Mouse (Mus musculus) heart, adult 2 months (tissue): ENCODE results near the gene Ryr1. TPM values are rescaled to one million over a fixed set of nuclear protein-coding genes. Genes with fewer than 3 reads are reported as not detected.
A peak's percentile ranks its signal among the peaks of the same experiment; 100 is the strongest.

Experiments used
- DNase-seq, 2 experiments: peaks; one replicate each; pipeline ENCODE4 v3.0.0; 2021
- H3K27ac ChIP-seq: fragments of 200-600 bp; 2 replicates; pipeline ENCODE4 v1.8.1; 2022
- H3K27me3 ChIP-seq: fragments of 200-500 bp; 2 replicates; pipeline ENCODE4 v1.6.1; 2012; ENCODE audit warnings: mild to moderate bottlenecking, low read length, inconsistent platforms, mixed read lengths; ENCODE audit not compliant: control insufficient read depth, insufficient read depth
- H3K36me3 ChIP-seq: fragments of 200-500 bp; 2 replicates; pipeline ENCODE4 v1.6.1; 2012; ENCODE audit warnings: low read length, inconsistent platforms; ENCODE audit not compliant: control insufficient read depth, insufficient read depth
- H3K4me1 ChIP-seq: fragments of 200-500 bp; 2 replicates; pipeline ENCODE4 v1.6.1; 2011; ENCODE audit warnings: low read length; ENCODE audit not compliant: control insufficient read depth, insufficient read depth
- H3K4me3 ChIP-seq: fragments of 200-600 bp; 2 replicates; pipeline ENCODE4 v1.8.1; 2022
- H3K79me2 ChIP-seq: fragments of 200-500 bp; replicated peaks from 2 replicates; pipeline ENCODE4 v1.6.1; 2012; ENCODE audit warnings: mild to moderate bottlenecking, inconsistent platforms, low read length, moderate library complexity, mixed read lengths; ENCODE audit not compliant: control insufficient read depth, insufficient read depth
- H3K9ac ChIP-seq: fragments of 200-500 bp; 2 replicates; pipeline ENCODE4 v1.6.1; 2012; ENCODE audit warnings: low read depth, mild to moderate bottlenecking, control low read depth, inconsistent platforms, low read length, mixed read lengths
- CTCF ChIP-seq: fragments of 200-600 bp; IDR thresholded peaks from 2 replicates; pipeline ENCODE4 v1.8.1; 2022; ENCODE audit warnings: antibody characterized with exemption, mild to moderate bottlenecking, moderate library complexity
- EP300 ChIP-seq: fragments of 200-500 bp; IDR thresholded peaks from 2 replicates; pipeline ENCODE4 v1.6.1; 2011; ENCODE audit warnings: low read depth, low read length, control low read depth; ENCODE audit not compliant: insufficient read depth
- POLR2A ChIP-seq: fragments of 200-500 bp; IDR thresholded peaks from 2 replicates; pipeline ENCODE4 v1.6.1; 2011; ENCODE audit warnings: mild to moderate bottlenecking, low read depth, low read length, control low read depth; ENCODE audit not compliant: insufficient read depth
- WGBS: fragments of 180-500 bp; shearing (Covaris S2); methylation state at CpG from one replicate; pipeline ENCODE4 v1.1.7; 2018; 5-methylcytosine and 5-hydroxymethylcytosine counted together
- intact Hi-C: fragments of 180-260 bp; cut with DNase I; formaldehyde crosslinking; loops from one replicate; pipeline ENCODE4 v1.15.1; 2025
- polyA plus RNA-seq: library from polyadenylated mRNA; depleted of rRNA; stranded (reverse); fragments of >200 nt; gene quantifications from 2 replicates; pipeline ENCODE4 v1.2.3, GENCODE M21; 2012
- total RNA-seq, 2 experiments: library from RNA; stranded (reverse); gene quantifications; 2 replicates each; pipeline ENCODE4 v1.2.3; 2021

The Ryr1 gene
- total and polyA plus RNA-seq, 3 experiments = under 0.01 to 0.18 (median 0.08) TPM

DNA sequence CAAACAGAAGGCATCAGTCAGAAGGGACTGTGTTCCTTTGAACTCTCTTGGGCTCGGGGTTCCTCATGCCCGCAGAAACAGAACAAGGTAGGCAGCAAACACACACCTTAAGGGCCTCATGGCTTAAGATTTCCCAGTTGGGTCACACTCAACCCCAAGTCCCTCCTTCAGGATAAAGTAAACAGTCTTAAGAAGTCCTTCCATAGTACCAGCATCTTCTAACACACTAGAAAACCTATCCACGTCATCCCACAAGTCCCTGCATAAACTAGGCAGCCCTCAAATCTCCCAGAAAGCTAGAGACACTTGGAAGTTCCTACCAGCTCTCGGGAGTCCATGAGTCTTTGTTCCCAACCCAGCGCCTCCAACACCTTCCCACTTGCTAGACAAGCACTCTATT is 37.3 kb upstream of the Ryr1 start:
- Histone ChIP-seq H3K4me3 (no peak overlapping the region), H3K36me3 (no peaks in the 10 kb centered on the region), H3K9ac (no peak overlapping the region), H3K27me3 (peaks cover 1% of the 10 kb centered on the region; the same call in 1 of the 2 replicates), H3K79me2 (no peaks in the 10 kb centered on the region), H3K27ac (no peak overlapping the region), H3K4me1 (no peaks in the 10 kb centered on the region)
- 82% methylated on average over 5 of the region's 5 CpGs for WGBS
- intact Hi-C loops = no loop called here
- DNase-seq = no peak
- TF ChIP-seq EP300 (no peak), POLR2A (no peak), CTCF (no peak)

DNA sequence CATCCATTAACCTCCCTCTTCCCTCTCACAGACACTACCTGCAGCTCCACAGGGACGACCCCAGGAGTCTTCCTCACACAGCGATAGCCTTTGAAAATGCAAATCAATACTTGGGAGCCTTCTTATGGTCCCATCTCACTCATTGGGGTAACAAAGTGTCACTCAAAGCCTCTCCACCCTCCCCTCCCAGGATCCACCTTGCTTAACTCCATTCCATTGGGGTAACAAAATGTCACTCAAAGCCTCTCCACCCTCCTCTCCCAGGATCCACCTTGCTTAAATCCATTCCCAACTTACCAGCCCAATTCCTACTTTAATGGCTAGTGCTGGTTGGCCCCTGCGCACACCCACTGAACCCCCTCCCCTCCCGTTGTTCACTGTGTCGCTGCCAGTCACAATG is 33.3 kb upstream of the Ryr1 start:
- WGBS = 7% methylated on average over 5 of the region's 5 CpGs
- no peaks in the 10 kb centered on the region for H3K36me3 ChIP-seq
- no peak overlapping the region for H3K9ac ChIP-seq
- peaks cover 2% of the 10 kb centered on the region; the same call in 1 of the 2 replicates for H3K4me1 ChIP-seq
- intact Hi-C loops = no loop called here
- H3K4me3 ChIP-seq = no peak overlapping the region
- peaks cover 1% of the 10 kb centered on the region; the same call in 1 of the 2 replicates for H3K27me3 ChIP-seq
- H3K79me2 ChIP-seq = no peaks in the 10 kb centered on the region
- H3K27ac ChIP-seq = no peak overlapping the region
- no peak for DNase-seq
- TF ChIP-seq EP300 (no peak), POLR2A (no peak), CTCF (no peak)

DNA sequence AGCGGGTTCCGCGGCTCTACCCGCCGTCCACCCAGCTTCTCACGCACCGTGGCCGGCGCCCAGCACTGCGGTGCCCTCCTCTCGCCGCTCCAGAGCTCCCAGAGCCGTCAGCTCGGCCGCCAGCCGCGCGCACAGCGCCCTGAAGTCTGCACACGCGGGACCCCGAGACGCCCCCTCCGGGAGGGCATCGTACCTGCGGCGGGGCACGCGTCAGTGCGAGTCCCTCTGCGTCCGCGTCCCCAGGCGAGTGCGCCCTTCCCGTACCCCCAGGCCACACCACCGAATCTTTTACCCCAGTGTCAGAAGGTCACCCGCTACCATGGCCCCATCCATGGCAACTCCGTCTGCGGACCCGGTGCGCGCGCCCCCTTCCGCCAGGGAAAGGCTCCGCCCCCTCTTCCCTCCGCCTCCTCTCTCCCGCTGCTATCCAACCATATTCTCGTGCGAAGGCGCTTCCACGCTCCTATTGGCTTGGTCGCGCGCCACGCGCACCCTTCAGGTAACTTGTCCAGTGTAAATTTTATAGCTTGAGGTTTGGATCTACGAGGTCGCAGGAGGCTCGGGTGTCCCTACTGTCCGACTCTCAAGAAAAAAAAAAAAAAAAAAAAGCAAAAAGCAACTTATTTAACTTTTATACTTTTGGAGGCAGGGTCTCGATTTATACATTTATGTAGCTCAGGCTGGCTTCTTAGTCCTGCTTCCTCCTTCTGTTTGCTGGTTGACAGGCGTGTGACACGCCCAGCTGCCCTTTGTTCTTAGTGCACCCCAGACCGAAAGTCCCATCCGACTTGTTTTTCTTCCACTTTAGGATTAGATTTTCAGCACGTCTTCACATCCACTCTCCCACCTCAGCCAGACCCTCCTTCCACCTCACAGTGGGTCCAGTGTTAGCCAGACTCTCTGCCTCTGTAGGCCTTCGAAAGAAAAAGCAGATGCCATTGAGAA is 31.1 kb upstream of the Ryr1 start, which contains the start of gene Fam98c:
Fam98c (minus strand) TSS at position 397 of the 945 bp plus-strand sequence.
- peak within 1 kb of the TSS; percentile 94 for H3K27ac ChIP-seq
- peak within 1 kb of the TSS; percentile 81 for H3K9ac ChIP-seq
- peak; percentile 88 for DNase-seq
- H3K4me3 ChIP-seq = peak within 1 kb of the TSS; percentile 97
- no peaks in the 10 kb centered on the region for H3K79me2 ChIP-seq
- peaks cover 2% of the 10 kb centered on the region; the same call in 1 of the 2 replicates for H3K4me1 ChIP-seq
- H3K36me3 ChIP-seq = no peaks in the 10 kb centered on the region
- H3K27me3 ChIP-seq = peaks cover 1% of the 10 kb centered on the region; the same call in 1 of the 2 replicates
- WGBS = 2% methylated on average over 68 of the region's 68 CpGs
- intact Hi-C loops = loop anchor here (2.0 kb wide), 1 partner anchor 15 kb away; the partner anchor contains the start of genes Ggn and Spred3
- peak; percentile 30; the same call in 1 of the 2 replicates for TF ChIP-seq POLR2A
- peak; percentile 50 for TF ChIP-seq CTCF
- no peak for TF ChIP-seq EP300

DNA sequence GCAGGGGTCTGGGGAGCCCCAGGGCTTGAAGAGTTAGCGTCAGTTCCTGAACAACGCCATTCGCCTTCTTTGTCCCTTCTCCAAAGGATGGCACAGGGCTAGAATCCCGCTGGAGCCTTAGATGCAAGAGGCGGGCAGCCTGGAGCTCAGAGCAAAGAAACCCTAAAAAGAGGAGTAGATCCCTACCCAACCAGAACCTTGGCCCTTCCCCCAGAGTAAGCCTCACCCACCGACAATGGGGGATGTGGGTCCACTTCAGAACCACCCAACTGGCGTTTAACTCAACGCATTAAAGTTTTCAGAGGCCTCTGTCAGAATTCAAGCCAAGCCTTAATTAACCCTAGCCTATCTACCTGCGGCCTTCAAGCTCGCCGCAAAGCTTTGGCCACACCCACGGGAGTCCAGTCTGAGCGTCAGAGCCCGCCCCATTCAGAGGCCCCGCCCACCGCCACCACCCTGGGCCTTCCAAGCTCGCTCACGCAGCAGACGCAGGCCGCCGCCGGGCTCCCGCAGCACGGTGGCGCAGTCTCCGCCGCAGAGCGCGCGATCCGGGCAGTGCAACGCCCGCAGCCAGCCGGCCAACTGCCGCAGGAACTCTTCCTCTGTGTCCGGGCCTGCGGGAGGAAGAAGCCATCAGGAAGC is 30.3 kb upstream of the Ryr1 start:
- 9% methylated on average over 37 of the region's 37 CpGs for WGBS
- peak overlapping the region; percentile 94 for H3K27ac ChIP-seq
- intact Hi-C loops = no loop called here
- H3K36me3 ChIP-seq = no peaks in the 10 kb centered on the region
- H3K79me2 ChIP-seq = no peaks in the 10 kb centered on the region
- DNase-seq = peak; percentile 91 to 92
- H3K27me3 ChIP-seq = peaks cover 1% of the 10 kb centered on the region; the same call in 1 of the 2 replicates
- H3K4me1 ChIP-seq = peaks cover 2% of the 10 kb centered on the region; the same call in 1 of the 2 replicates
- TF ChIP-seq POLR2A (peak; percentile 65), CTCF (peak; percentile 47), EP300 (no peak)
- H3K4me3 ChIP-seq = peak overlapping the region; percentile 97
- peak overlapping the region; percentile 81 for H3K9ac ChIP-seq

DNA sequence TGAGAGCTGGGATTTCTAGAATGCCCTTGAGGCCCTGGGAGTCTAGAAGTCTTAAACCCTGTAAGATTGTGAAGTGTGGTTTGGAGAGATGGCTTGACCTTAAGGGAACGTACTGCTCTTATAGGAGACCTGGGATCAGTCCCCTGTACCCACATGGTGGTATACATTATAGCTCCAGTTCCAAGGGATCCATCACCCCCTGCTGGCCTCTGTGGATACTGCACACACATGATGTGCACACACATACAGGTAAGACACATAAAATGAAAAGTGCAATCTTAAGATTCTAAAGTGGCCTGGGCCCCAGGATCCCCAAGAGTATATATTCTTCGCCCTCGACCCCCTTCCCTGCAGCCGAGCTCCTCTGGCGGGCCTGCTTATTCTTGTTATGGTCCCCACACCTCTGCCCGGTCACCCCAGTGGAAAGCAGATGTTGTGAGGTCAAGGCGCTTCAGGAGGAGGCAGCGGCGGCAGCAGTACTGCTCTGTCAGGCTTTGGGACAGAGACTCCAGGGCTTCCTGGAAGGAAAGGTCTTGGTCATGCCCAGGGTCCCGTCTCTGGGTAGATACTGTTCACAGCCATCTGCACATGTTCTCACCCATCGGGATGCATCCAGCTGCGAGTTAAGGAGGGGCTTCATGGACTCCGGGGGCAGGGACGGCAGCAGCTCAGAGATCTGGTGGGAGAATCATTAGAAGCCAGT is 29.2 kb upstream of the Ryr1 start:
- peaks cover under 1% of the 10 kb centered on the region; the same call in 1 of the 2 replicates for H3K27me3 ChIP-seq
- no peak overlapping the region for H3K27ac ChIP-seq
- intact Hi-C loops = no loop called here
- no peaks in the 10 kb centered on the region for H3K36me3 ChIP-seq
- WGBS = 95% methylated on average over 14 of the region's 14 CpGs
- H3K4me3 ChIP-seq = no peak overlapping the region
- no peak overlapping the region for H3K9ac ChIP-seq
- H3K4me1 ChIP-seq = peaks cover 2% of the 10 kb centered on the region; the same call in 1 of the 2 replicates
- no peak for DNase-seq
- H3K79me2 ChIP-seq = no peaks in the 10 kb centered on the region
- no peak for TF ChIP-seq POLR2A
- TF ChIP-seq CTCF = peak; percentile 37
- TF ChIP-seq EP300 = no peak
